Mouse (Mus musculus) cerebellum, postnatal 4 days (tissue): ENCODE data around the gene Fstl4.
A peak's percentile ranks its signal among the peaks of the same experiment; 100 is the strongest.

Source experiments
- DNase-seq, 2 experiments: peaks; one replicate each; pipeline ENCODE4 v3.0.0; 2022; ENCODE audit warnings: low spot score in 2 of 2, mixed read lengths in 1 of 2

The Fstl4 gene

DNA sequence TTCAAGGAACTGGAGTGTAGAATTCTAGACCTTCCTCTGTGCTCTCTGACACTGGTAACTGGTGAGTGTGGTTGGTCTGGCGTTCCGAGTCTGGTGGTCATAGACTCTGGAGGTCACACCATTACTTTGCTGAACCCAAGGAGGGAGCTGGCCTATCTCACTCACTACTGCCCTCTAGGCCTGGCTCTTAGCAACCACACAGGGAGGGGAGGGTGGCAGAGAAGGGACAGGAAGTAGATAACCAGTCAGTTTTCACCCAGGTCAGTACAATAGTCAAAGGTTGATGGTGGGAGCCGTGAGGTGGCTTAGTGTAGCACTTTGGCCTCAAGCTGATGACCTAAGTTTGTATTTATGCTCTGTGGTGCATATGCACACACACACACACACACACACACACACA is 255.1 kb downstream of the Fstl4 start:
- DNase-seq: no peak

GRCm38 (mm10) chr11:53024403-53024802 is 260.0 kb downstream of the Fstl4 start:
- no peak for DNase-seq

DNA sequence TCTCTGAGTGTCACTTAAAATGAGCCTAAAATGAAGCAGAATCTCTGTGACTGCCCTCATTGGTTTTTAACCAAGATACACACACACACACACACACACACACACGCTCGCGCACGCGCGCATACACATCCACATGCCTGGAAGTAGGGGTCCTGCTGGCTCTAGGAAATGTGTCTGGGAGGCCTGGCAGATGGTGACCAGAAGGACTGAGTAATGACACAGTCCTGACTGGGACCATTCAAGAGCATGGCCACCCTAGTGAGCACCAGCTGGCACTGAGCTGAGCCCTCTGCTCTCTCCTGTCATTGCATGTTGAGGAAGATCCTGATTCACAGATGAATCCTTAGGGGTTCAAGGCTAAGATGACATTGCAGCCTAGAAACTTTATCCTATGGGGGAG is 261.3 kb downstream of the Fstl4 start:
- peak in 1 of 2 experiments; percentile 44 for DNase-seq

GRCm38 (mm10) chr11:53028421-53029168 is 264.2 kb downstream of the Fstl4 start:
- no peak for DNase-seq

DNA sequence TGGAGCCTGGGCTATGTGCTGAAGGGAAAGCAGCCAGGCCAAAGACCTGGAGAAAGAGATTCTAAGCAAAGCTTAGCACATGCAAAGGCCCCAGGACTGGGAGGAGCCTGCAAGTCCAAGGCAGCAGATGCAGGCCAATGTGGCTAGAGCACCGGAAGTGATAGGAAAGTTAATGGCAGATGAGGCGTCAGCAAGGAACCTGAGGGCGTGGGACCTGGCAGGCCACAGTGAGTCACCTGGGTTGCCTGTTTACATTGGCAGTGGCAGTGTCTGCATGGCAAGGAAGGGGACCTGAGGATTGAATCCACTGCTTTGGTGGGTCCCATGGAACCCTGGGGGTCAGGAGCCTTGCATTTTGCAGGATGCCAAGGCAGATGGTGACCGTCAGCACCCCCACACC is 267.3 kb downstream of the Fstl4 start:
- no peak for DNase-seq

GRCm38 (mm10) chr11:53032336-53032735 is 267.9 kb downstream of the Fstl4 start:
- DNase-seq: peak; percentile 69 to 80

GRCm38 (mm10) chr11:53035414-53035813 is 271.0 kb downstream of the Fstl4 start:
- DNase-seq: no peak

DNA sequence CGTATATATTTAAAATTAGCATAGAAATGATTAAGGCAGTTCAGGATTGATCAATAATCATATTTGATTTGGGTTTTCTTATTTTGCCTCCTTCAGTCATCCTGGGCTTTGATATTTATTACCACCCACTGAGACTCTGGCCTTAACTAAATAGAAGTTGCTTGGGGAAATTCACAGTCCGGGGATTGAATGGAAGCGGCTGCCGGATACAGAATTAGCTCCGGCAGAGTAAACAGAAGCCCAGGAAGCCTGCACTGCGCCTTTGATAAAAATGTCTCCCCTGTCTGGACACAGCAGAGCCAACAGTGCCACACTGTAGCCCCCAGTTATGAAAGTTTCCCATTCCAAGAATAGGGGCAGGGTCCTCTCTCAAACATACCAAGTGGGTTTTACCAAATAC is 282.4 kb downstream of the Fstl4 start:
- DNase-seq: no peak

DNA sequence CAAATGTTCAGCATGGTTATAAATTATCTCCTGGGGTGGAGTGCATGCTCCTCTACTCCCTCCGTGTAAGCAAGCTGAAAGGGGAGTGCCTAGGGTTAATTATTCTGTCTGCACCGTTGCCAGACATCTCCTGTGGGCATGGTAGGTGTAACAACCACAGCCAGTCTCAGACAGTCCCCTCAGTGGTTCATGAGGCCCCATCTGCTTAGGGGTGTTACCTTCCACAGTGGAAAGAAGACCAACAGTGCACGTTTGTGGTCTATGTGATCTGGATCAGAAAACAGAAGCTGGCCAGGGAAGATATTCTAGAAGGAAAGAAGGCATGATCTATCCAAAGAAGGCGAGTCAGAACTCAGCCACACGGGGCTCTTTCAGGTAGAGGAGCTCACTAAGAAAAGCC is 289.7 kb downstream of the Fstl4 start:
- no peak for DNase-seq

GRCm38 (mm10) chr11:53055896-53056295 is 291.5 kb downstream of the Fstl4 start:
- no peak for DNase-seq

GRCm38 (mm10) chr11:53056781-53057180 is 292.3 kb downstream of the Fstl4 start:
- no peak for DNase-seq

DNA sequence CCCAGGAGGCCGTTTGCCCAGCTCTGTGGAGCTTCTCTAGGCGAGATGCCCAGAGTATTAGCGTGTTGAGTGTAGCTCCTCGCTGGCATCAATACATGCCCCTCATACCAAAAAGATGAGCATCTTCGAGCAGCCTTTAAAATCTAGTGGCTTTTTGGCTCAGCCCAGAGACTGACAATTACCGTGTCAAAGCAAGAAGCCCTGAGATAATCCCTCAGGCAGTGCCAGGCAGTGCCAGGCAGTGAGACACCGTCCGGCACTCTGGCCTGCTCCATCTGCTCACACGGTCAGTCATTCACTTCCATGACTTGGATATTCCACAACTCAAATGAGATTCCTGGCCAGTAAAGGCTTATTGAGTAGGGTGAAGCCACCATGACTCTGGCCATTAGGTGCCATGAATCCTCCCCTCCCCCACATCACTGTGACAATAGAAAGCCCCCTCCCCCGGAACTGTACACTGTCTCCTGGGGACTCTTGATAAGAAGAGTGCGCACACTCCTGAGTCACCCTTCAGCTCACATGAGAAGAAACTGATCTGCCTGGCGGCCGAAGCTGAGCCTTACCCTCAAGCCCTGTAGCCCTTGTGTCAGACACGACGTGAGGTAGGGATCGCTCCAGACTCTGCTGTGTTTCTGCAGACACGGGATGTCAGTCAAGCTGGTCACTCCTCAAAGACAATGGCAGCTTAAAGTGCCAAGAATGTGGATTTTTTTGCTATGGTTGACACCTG is 293.6 kb downstream of the Fstl4 start:
- peak in 1 of 2 experiments; percentile 38 for DNase-seq

GRCm38 (mm10) chr11:53058557-53058956 is 294.1 kb downstream of the Fstl4 start:
- no peak for DNase-seq

GRCm38 (mm10) chr11:53067699-53068478 is 303.5 kb downstream of the Fstl4 start:
- DNase-seq: no peak

DNA sequence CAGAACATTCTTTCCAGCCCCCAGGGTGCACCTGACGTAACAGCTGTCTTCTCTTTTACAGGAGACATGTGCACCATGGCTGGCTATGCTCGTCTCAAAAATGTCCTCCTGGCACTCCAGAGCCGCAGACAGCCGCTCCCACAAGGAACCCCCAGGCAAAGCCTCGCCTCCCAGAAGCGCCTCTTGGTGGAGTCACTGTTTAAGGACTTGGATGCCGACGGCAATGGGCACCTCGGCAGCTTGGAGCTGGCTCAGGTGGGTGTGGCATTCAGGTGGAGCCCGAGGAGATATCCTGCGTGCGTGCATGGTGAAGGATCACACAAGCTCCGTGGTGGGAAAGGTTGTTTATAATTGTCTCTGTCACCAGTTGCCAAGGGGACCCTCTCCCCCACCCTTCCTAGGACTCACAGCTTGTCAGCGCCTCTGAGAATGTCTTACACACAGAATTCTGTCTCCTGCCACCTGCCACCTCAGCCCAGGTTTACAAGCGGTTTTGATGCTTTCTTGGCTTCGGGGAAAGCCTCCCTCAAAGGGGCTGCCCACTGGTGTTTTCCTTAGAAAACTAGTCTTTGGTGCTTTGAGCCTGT is 304.1 kb downstream of the Fstl4 start:
- DNase-seq: no peak

DNA sequence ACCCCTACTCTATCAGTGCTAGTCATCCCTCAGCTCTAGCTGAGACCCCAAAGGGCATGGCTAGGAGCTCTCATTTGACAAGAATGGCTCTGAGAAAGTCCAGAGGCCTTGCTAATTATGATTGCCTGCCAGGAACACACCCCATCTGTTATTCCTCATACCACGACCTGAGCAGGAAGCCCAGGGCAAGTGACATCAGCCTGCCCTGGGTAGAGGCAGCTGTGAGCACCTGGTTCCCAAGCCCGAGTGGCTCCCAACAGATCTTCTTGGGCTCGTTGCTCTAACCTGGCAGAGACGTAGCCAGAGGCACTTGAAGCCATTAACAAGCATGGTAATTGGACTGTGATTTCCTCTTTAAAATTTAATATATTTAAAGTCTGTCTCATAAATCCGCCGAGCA is 305.3 kb downstream of the Fstl4 start:
- DNase-seq: no peak

GRCm38 (mm10) chr11:53071602-53072001 is 307.2 kb downstream of the Fstl4 start:
- no peak for DNase-seq

GRCm38 (mm10) chr11:53077641-53078040 is 313.2 kb downstream of the Fstl4 start:
- DNase-seq: no peak

DNA sequence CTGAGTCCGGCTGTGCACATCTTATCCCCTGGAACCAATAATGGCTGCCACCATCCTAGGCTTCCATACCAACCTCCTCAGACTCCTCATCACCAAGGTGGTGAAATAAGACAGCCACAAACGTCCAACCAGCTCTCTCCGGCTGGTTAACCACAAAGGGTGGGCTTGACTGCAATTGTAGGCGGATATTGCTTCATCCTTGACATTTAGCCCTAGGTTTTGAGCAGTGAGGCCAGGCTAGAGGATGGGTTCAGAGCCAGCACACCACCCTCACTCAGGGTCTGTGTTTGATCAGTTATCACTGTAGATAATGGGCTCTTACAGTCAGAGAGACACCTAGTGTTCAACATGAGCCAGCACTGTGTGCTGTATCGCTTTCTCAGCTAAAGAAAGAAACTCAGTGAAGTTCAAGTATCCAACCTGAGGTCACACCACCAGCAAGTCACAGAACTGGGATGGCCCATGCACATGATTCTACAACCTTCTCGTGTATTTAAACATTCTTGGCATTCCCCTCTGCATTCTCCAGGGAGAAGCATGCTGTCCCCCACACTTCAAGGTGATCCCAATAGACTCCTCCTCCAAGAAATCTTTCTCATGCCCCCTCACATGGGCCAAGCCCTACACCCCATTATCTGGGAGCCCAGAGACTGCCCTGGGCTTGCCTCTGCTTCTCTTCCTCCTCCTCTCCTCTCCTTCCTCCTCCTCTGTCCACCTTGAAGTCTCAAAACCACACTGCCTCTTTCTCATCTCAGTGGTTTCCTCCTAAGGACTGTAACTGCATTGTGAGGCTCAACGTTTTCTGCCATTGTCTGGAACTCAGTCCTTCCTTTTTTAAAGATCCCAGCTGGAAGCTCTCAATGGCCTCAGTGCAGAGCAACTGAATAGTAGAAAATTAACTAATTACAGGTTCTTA is 314.2 kb downstream of the Fstl4 start:
- DNase-seq: no peak

GRCm38 (mm10) chr11:53081310-53081709 is 316.9 kb downstream of the Fstl4 start:
- no peak for DNase-seq

- DNase-seq: peak in 1 of 2 experiments; percentile 41
Measured at GRCm38 (mm10) chr11:53085367-53085766, 320.9 kb downstream of the Fstl4 start.
